Mouse (Mus musculus) thymus, adult 2 months (tissue): ENCODE measurements around the gene Cox20. TPM values are rescaled to one million over a fixed set of nuclear protein-coding genes. Genes with fewer than 3 reads are reported as not detected.
"Not testable (repeated sequence)": the region's sequence is repeated elsewhere in the genome, so short reads cannot be mapped to it uniquely, and the experiment has no call there.

ENCODE experiments used
- DNase-seq: peaks from one replicate; pipeline ENCODE4 v3.0.0; 2021
- H3K27ac ChIP-seq: fragments of 200-500 bp; 2 replicates; pipeline ENCODE4 v1.5.1; 2012; ENCODE audit warnings: low read length, control low read depth; ENCODE audit not compliant: control insufficient read depth, insufficient read depth
- H3K27me3 ChIP-seq: fragments of 200-500 bp; 2 replicates; pipeline ENCODE4 v1.6.1; 2012; ENCODE audit warnings: mild to moderate bottlenecking, low read length, moderate library complexity, mixed read lengths; ENCODE audit not compliant: control insufficient read depth, insufficient read depth
- H3K36me3 ChIP-seq: fragments of 200-500 bp; 2 replicates; pipeline ENCODE4 v1.6.1; 2012; ENCODE audit warnings: mild to moderate bottlenecking, low read length, moderate library complexity; ENCODE audit not compliant: control insufficient read depth, insufficient read depth
- H3K4me1 ChIP-seq: fragments of 200-500 bp; replicated peaks from 2 replicates; pipeline ENCODE4 v1.6.1; 2012; ENCODE audit warnings: low read length; ENCODE audit not compliant: control insufficient read depth, insufficient read depth
- H3K4me3 ChIP-seq: fragments of 200-500 bp; 2 replicates; pipeline ENCODE4 v1.5.1; 2012; ENCODE audit warnings: mild to moderate bottlenecking, low read length, control low read depth, moderate library complexity; ENCODE audit not compliant: control insufficient read depth, insufficient read depth
- CTCF ChIP-seq: fragments of 200-500 bp; IDR thresholded peaks from 2 replicates; pipeline ENCODE4 v1.5.1; 2012; ENCODE audit warnings: mild to moderate bottlenecking, control low read depth, low read length, moderate library complexity, borderline replicate concordance; ENCODE audit not compliant: control insufficient read depth, poor library complexity, insufficient read depth; ENCODE audit errors: extremely low read depth
- POLR2A ChIP-seq: fragments of 200-500 bp; IDR thresholded peaks from 2 replicates; pipeline ENCODE4 v1.6.1; 2012; ENCODE audit warnings: mild to moderate bottlenecking, low read length, control low read depth, moderate library complexity; ENCODE audit not compliant: control insufficient read depth, poor library complexity, insufficient read depth; ENCODE audit errors: extremely low read depth
- WGBS: fragments of 180-500 bp; shearing (Covaris S2); methylation state at CpG from one replicate; pipeline ENCODE4 v1.1.7; 2018; 5-methylcytosine and 5-hydroxymethylcytosine counted together
- polyA plus RNA-seq: library from polyadenylated mRNA; depleted of rRNA; stranded (reverse); fragments of >200 nt; gene quantifications from 2 replicates; pipeline ENCODE4 v1.2.3, GENCODE M21; 2012

Cox20 gene
- polyA plus RNA-seq, 1 experiment: 19.2 TPM

DNA sequence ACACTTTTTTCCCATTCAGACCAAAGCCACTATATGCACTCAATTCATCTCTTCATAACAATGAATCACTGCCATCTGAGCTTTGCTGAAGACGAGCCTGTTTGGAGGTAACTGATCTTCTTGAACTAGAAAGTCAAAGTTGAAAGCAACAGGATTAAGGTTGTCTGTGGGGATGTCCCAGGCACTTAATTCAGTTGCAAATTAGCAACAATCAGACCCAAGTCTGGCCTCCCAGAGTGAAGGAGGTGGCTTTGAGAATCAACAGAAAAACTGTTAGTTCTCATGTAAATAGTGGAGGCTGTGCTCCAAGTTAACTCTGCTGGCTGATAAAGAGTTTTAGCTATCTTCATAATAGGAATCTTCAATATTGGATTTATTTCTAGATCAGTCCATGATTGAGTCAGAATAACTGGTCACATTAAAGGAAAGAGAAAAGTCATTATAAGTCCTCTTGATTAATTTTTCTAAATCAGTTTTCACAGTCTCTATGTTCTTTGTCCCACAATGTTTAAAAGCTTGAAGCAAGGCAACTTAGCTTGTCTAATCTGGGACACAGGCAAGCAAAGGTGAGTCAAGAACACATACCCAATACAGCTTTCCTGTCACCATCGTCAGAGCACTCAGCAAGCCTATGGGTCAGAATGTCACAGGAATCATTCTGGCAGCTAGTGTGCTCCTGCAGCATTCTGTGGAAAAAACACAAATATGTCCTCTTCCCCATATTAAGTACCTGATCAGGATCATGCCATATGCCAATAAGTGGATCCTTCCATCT, 34.8 kb upstream of the Cox20 start:
- 91% methylated on average over 2 of the region's 2 CpGs for WGBS
- no peak for DNase-seq

DNA sequence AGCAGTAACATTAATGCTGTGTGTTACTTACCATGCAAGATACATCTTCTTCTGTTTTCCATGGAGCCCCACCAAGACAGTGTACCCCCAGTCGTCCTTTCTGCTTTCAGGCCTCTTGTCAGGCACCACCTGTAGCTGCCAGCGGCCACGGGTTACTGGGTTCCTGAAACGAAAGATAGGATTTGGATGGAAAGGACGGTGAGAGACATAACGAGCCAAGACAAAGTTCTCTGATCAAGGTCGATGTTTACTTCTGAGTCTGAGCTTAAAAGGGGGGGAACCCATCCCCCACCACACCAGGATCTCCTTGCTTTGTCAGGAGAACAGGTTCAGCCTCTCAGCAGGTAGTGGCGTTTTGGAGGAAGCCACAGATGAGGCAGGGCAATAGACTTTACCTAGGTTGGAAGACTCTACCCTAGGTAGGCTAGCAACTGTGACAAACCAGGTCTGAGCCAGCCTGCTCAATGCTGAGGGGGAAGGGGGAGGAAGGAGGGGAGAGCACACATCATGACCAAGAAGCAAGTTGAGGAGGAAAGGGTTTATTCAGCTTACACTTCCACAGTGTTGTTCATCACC, 31.2 kb upstream of the Cox20 start:
- Histone ChIP-seq H3K4me3 (no peak overlapping the region), H3K27ac (no peak overlapping the region), H3K27me3 (no peaks in the 10 kb centered on the region), H3K36me3 (no peaks in the 10 kb centered on the region), H3K4me1 (no peaks in the 10 kb centered on the region)
- 85% methylated on average over 8 of the region's 8 CpGs for WGBS
- TF ChIP-seq POLR2A (no peak), CTCF (no peak)
- DNase-seq: no peak

More for the DNA sequence above, 34.8 kb upstream of the Cox20 start:
- H3K4me1 ChIP-seq: no peaks in the 10 kb centered on the region
- no peak overlapping the region for H3K27ac ChIP-seq
- H3K27me3 ChIP-seq: no peaks in the 10 kb centered on the region
- H3K36me3 ChIP-seq: no peaks in the 10 kb centered on the region
- TF ChIP-seq POLR2A (no peak), CTCF (no peak)
- H3K4me3 ChIP-seq: no peak overlapping the region

DNA sequence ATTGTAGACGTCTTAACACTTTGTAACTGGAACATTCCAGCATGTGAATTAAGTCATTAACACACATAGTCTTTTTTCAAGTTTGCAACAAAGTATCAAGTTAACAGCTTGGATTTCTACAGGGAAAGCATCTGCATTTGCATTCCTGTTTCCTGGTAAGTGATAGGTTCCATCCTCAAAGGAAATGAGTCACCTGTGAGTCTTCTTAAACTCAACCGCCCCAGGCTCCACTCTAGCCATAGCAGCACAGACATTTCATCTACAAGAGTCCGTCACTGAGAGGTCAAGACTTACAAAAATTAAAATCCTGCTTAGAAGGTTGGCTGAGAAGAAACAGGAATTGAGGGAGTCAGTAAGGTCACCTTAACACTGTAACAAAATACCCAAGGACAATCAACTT, 27.2 kb upstream of the Cox20 start:
- Histone ChIP-seq H3K4me1 (no peaks in the 10 kb centered on the region), H3K27me3 (no peaks in the 10 kb centered on the region), H3K36me3 (no peaks in the 10 kb centered on the region), H3K4me3 (no peak overlapping the region), H3K27ac (no peak overlapping the region)
- 96% methylated on average over 3 of the region's 3 CpGs for WGBS
- no peak for DNase-seq
- TF ChIP-seq CTCF (no peak), POLR2A (no peak)

DNA sequence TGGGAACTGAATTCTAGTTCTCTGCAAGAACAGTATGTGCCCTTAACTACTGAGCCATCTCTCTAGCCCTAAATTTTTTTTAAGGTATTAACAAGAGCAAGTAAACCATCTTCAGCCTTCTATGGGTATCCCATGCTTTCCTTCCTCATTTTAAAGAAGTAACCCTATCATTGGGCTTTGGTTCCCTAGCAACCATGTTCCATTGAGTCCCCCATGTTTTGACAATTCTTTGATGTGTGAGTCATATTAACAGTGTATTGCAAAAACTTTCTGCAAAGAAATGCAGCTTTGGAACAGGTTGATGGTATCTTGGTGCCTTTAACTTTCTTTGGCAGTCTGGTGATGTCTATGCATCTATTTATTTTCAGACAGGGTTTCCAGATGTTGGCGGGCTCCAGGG, 24.9 kb upstream of the Cox20 start:
- no peak for DNase-seq
- H3K4me3 ChIP-seq: no peak overlapping the region
- H3K27me3 ChIP-seq: no peaks in the 10 kb centered on the region
- no peak for TF ChIP-seq POLR2A
- TF ChIP-seq CTCF: no peak
- H3K36me3 ChIP-seq: no peaks in the 10 kb centered on the region
- WGBS: 100% methylated on average over 1 of the region's 1 CpGs
- no peaks in the 10 kb centered on the region for H3K4me1 ChIP-seq
- no peak overlapping the region for H3K27ac ChIP-seq

DNA sequence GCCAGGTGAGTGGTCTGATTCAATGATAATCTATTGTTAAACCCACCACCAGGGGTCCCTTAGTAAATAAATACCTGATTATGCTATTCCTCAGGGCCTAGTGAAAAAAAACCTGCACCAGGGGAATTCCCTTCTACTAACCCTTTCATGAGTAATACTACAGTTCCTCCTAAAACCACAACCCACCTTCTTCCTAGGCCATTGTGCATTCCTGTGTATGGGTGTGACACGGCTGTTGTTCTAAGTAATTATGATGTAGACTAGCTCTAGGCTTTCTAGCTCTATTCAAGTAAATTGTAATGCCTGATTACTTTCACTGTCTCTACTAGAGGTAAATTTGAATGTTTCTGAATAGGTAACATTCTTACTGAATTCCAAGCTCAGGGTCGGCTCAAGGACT, 17.7 kb upstream of the Cox20 start:
- not testable (repeated sequence) for H3K4me1 ChIP-seq, H3K27me3 ChIP-seq, H3K27ac ChIP-seq, H3K4me3 ChIP-seq, H3K36me3 ChIP-seq, DNase-seq
- WGBS: 96% methylated on average over 2 of the region's 2 CpGs

DNA sequence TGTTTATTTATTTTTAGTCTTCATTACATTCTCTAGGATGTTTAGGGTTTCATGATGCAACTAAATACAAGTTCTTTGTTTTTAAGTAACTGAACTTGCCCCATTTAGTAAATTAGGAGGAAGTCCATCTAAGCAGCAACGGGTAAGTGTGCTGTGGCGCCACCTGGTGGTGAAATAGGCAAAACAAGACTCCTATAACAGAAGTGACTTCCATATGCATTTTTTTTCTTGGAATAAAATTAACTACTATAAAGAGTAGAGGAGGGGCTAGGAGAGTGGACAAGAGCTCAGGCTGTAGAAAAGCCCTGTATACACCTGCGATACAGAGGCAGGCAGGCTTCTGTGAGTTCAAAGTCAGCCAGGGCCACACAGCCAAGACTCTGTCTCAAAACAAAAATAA, 15.5 kb upstream of the Cox20 start:
- DNase-seq: peak; percentile 64
- TF ChIP-seq CTCF (no peak), POLR2A (no peak)
- 30% methylated on average over 3 of the region's 3 CpGs for WGBS
- H3K4me1 ChIP-seq: no peaks in the 10 kb centered on the region
- no peak overlapping the region for H3K4me3 ChIP-seq
- no peaks in the 10 kb centered on the region for H3K36me3 ChIP-seq
- no peaks in the 10 kb centered on the region for H3K27me3 ChIP-seq
- no peak overlapping the region for H3K27ac ChIP-seq

DNA sequence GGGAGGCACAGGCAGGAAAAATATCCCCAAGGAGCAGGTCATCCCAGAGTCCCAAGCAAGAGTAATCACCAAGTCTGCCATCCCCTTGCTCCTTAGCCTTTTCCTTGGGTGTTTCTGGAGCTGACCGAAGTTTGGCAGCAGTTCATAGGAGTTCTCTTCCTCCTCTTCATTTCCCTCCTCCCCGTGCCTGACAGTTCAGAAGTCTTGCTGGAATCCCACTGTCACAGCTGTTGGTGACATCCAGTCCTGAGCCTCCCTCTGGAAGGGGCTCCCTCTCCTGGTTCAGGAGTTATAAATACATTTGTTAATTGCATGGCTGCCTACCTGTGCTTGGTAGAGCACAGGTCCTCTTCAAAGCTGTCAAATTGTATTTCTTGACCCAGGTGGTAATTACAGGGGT, 9.4 kb upstream of the Cox20 start:
- H3K4me1 ChIP-seq: no peaks in the 10 kb centered on the region
- H3K27me3 ChIP-seq: no peaks in the 10 kb centered on the region
- no peak overlapping the region for H3K27ac ChIP-seq
- WGBS: 80% methylated on average over 2 of the region's 2 CpGs
- H3K36me3 ChIP-seq: no peaks in the 10 kb centered on the region
- TF ChIP-seq CTCF (no peak), POLR2A (no peak)
- no peak for DNase-seq
- no peak overlapping the region for H3K4me3 ChIP-seq
